Mouse (Mus musculus): Measurements from ENCODE around the gene Reep1. TPM values are rescaled to one million over a fixed set of nuclear protein-coding genes. Genes with fewer than 3 reads are reported as not detected.

Gene Reep1
- under 1 TPM; 0.20 to 0.27 TPM for total RNA-seq (2023)

DNA sequence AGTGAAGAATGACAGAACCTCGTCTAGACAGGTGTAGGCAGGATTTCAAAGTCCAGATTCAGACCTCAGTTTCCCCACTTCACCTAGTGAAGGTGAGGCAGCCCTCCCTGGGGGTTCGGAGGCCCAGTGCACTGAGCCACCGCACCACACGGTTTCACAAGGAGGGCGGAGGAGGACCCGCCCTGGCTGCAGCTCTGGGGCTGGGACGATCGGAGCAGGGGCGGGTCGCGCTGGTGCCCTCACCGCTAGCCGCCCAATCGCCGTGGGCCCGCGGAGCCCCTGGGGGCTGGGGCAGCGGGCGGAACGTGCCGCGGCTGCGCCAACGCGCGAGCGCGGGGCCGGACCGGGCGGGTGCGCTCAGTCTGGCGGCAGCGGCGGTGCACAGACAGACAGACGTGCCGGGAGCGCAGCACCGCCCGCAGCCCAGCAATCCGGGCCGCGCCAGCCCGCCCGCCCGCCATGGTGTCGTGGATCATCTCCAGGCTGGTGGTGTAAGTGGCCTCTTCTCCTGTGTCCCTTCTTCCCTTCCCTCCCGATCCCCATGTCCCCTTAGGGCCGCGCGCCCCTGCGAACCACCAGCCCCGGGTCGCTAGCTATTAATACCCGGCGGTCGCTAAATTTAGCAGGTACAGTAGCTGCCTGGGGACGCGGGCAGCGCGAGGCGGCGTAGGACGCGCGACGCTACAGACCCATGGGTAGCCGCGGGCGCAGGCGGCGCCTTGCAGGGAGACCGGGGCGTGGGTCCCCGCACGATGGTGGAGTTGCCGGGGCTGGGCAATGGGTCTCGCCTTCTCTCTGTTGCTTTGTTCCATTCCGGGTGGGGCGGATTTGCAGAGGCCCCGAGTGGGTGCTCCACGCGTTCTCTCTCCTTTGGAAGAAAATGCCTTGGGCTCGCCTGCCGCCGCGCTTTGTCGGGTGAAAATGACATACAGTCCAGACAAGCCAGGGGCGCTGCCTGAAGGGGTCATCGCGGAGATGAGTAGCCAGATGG, at the start of gene Reep1:
TSS of gene Reep1 (plus strand) at position 51 of the 991 bp plus-strand sequence.

DNA sequence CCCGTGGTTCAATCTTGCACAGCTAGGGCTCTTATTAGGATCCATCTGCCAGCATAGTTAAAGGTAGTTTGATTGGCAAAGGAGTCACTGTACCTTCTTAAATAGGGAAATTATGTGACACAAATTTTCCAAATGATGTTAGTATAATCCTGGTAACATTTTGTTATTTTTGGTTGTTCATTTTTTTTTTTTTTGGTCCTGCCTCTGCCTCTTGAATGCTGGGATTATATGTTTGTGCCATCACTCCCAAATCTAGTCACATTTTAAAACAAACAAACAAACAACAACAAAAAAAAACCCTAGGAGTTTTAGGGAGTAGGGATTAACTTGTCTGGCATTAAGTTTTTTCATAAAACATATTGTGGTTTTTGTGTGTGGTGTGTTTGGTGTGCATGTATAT, 119.5 kb downstream of the Reep1 start, which contains the start of gene Mrpl35:
TSS of gene Mrpl35 (minus strand) at position 101 of the 400 bp plus-strand sequence.

DNA sequence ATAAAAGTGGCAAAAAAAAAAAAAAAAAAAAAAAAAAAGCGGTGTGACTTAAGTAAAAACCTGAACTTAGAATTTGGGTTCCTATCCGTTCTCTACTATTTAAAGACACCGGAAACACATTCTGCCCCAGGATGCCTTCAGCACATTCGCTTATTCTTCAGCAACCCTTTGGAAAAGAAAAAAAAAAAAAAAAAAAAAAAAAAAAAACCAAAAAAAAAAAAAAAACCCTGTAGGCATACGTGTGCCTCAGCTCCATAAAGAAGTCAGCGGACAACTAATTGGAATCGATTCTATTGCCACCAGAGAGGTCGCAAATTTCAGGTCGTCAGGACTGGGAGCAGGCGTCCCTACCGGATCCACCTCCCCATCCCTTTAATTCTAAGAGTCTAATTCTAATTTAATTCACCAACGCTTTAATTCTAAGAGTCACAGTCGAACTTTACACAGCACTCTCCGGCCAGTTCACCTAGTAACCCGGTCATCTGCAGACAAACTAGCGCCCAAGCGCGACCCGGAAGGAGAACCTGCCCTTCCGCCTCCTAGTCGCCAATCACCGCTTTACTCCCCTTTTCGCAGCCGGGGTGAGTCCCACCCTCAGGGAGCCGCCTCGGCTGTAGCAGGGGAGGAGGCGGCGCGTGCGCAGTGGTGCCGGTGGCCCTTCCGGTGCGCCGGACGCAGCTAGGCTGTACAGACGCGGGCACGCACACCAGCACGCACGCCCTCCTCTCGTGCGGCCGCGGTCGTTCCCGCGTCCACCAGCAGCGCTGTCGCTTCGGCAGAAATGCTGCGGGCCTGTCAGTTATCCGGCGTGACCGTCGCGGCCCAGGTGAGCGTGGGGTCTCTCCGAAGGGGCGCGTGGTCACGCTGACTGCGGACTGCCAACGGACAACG, 123.6 kb downstream of the Reep1 start, which contains the start of gene Immt:
TSS of gene Immt (plus strand) at position 642 of the 891 bp plus-strand sequence.

Other genes starting within 250 kb of the Reep1 start
- 10 to 100 TPM; 40.6 to 44.7 TPM for gene Rnf103, start 213.7 kb upstream of the Reep1 start, total RNA-seq (2023)
- 10 to 100 TPM; 51.9 to 63.6 TPM for gene Chmp3, start 163.8 kb upstream of the Reep1 start, total RNA-seq (2023)
- 100 to 1,000 TPM; 128 to 132 TPM for gene Kdm3a, start 74.6 kb upstream of the Reep1 start, total RNA-seq (2023)
- gene Mrpl35, start 119.4 kb downstream of the Reep1 start, total RNA-seq (2023): 10 to 100 TPM; 25.5 to 31.9 TPM
- gene Immt, start 123.8 kb downstream of the Reep1 start, total RNA-seq (2023): 100 to 1,000 TPM; 109 to 124 TPM
- gene Ptcd3, start 201.2 kb downstream of the Reep1 start, total RNA-seq (2023): 100 to 1,000 TPM; 104 to 122 TPM
- gene Polr1a, start 201.5 kb downstream of the Reep1 start, total RNA-seq (2023): 10 to 100 TPM; 64.1 to 72.5 TPM

Measured in T-cell, adult 66 days (primary cell).